8 mouse cellular contexts compared by ENCODE assay signal in genomic region chr15:68394749-68395148, GRCm38 (mm10).
DNase-seq lines count a peak whose midpoint lies in the region.

No protein-coding gene starts in this region.

- intact Hi-C loops in left cerebral cortex, postnatal 14 days (cut with DNase I), result no loop called here

- peak; percentile 16 to 24 for DNase-seq in cerebellum, adult 18-20 months
- DNase-seq in cerebellum, adult 11-12 months, result no peak
- peak; percentile 26 to 41 for DNase-seq in left cerebral cortex, postnatal 14 days (ENCODE audit: low spot score in 2 of 2)
- DNase-seq in left cerebral cortex, adult 8-10 months (ENCODE audit: low spot score in 2 of 2), result no peak
- peak; percentile 20 to 61 for DNase-seq in adrenal gland, postnatal 36 days
- peak; percentile 3 to 54 for DNase-seq in layer of hippocampus, adult 18-20 months (ENCODE audit: low spot score in 2 of 2)
- peak; percentile 20 for DNase-seq in retina, postnatal 7 days (ENCODE audit: low read depth, low spot score)
- no peak for DNase-seq in neural tube, embryonic 10.5 days (ENCODE audit: extremely low spot score, low spot score)

Comparison
In these comparisons a context has a peak if more than half of its experiments do, and no peak if none do; other contexts are left out.
1. DNase-seq: peak in cerebellum, adult 18-20 months (2 of 2), left cerebral cortex, postnatal 14 days (2 of 2), adrenal gland, postnatal 36 days (2 of 2), layer of hippocampus, adult 18-20 months (2 of 2) and retina, postnatal 7 days (single experiment); none in cerebellum, adult 11-12 months (single experiment), left cerebral cortex, adult 8-10 months (0 of 2) and neural tube, embryonic 10.5 days (single experiment).